Mouse (Mus musculus): ENCODE measurements around the gene Mcm2.
A peak's percentile ranks its signal among the peaks of the same experiment; 100 is the strongest.

GRCm38 (mm10) chr6:88895943-88896342 is 2.6 kb downstream of the Mcm2 start:
- TF ChIP-seq CTCF (IDR thresholded peaks at IDR 0.05; ENCODE audit: low read depth) = peak; percentile 43
- TF ChIP-seq EP300 (IDR thresholded peaks at IDR 0.05; ENCODE audit: low read depth) = no peak
